Mouse (Mus musculus): Measurements from ENCODE around the gene Astn1.

Gene Astn1

GRCm38 (mm10) chr1:158546513-158546912, 184.4 kb downstream of the Astn1 start:
- no peak for TF ChIP-seq GATA4 (IDR thresholded peaks at IDR 0.05; ENCODE audit: insufficient replicate concordance, low read length)

GRCm38 (mm10) chr1:158547592-158548211, 185.6 kb downstream of the Astn1 start:
- TF ChIP-seq GATA4 (IDR thresholded peaks at IDR 0.05; ENCODE audit: insufficient replicate concordance, low read length), result no peak

- TF ChIP-seq GATA4 (IDR thresholded peaks at IDR 0.05; ENCODE audit: insufficient replicate concordance, low read length), result no peak
Observed at GRCm38 (mm10) chr1:158548319-158548718, 186.2 kb downstream of the Astn1 start.

- no peak for TF ChIP-seq GATA4 (IDR thresholded peaks at IDR 0.05; ENCODE audit: insufficient replicate concordance, low read length)
Observed at GRCm38 (mm10) chr1:158549616-158550015, 187.5 kb downstream of the Astn1 start.

- TF ChIP-seq GATA4 (IDR thresholded peaks at IDR 0.05; ENCODE audit: insufficient replicate concordance, low read length), result no peak
Observed at GRCm38 (mm10) chr1:158551951-158552350, 189.9 kb downstream of the Astn1 start.

- no peak for TF ChIP-seq GATA4 (IDR thresholded peaks at IDR 0.05; ENCODE audit: insufficient replicate concordance, low read length)
Observed at GRCm38 (mm10) chr1:158553341-158553740, 191.3 kb downstream of the Astn1 start.

GRCm38 (mm10) chr1:158554020-158554505, 192.0 kb downstream of the Astn1 start:
- TF ChIP-seq GATA4 (IDR thresholded peaks at IDR 0.05; ENCODE audit: insufficient replicate concordance, low read length), result no peak

GRCm38 (mm10) chr1:158573168-158573567, 211.1 kb downstream of the Astn1 start:
- TF ChIP-seq GATA4 (IDR thresholded peaks at IDR 0.05; ENCODE audit: insufficient replicate concordance, low read length), result no peak

- no peak for TF ChIP-seq GATA4 (IDR thresholded peaks at IDR 0.05; ENCODE audit: insufficient replicate concordance, low read length)
Observed at GRCm38 (mm10) chr1:158573597-158573996, 211.5 kb downstream of the Astn1 start.

GRCm38 (mm10) chr1:158575997-158576396, 213.9 kb downstream of the Astn1 start:
- no peak for TF ChIP-seq GATA4 (IDR thresholded peaks at IDR 0.05; ENCODE audit: insufficient replicate concordance, low read length)

GRCm38 (mm10) chr1:158581806-158582205, 219.7 kb downstream of the Astn1 start:
- TF ChIP-seq GATA4 (IDR thresholded peaks at IDR 0.05; ENCODE audit: insufficient replicate concordance, low read length), result no peak

GRCm38 (mm10) chr1:158588903-158589302, 226.8 kb downstream of the Astn1 start:
- no peak for TF ChIP-seq GATA4 (IDR thresholded peaks at IDR 0.05; ENCODE audit: insufficient replicate concordance, low read length)

- TF ChIP-seq GATA4 (IDR thresholded peaks at IDR 0.05; ENCODE audit: insufficient replicate concordance, low read length), result no peak
Observed at GRCm38 (mm10) chr1:158596726-158597448, 234.8 kb downstream of the Astn1 start.

GRCm38 (mm10) chr1:158597996-158598395, 235.9 kb downstream of the Astn1 start:
- no peak for TF ChIP-seq GATA4 (IDR thresholded peaks at IDR 0.05; ENCODE audit: insufficient replicate concordance, low read length)

- TF ChIP-seq GATA4 (IDR thresholded peaks at IDR 0.05; ENCODE audit: insufficient replicate concordance, low read length), result no peak
Observed at GRCm38 (mm10) chr1:158599435-158599834, 237.4 kb downstream of the Astn1 start.

- TF ChIP-seq GATA4 (IDR thresholded peaks at IDR 0.05; ENCODE audit: insufficient replicate concordance, low read length), result no peak
Observed at GRCm38 (mm10) chr1:158603056-158603455, 241.0 kb downstream of the Astn1 start.
